Mouse (Mus musculus) adrenal gland, postnatal 25 days (tissue): ENCODE results near the gene Tmem189. TPM values are rescaled to one million over a fixed set of nuclear protein-coding genes. Genes with fewer than 3 reads are reported as not detected.

ENCODE experiments used
- DNase-seq: peaks from one replicate; pipeline ENCODE4 v3.0.0; 2021; ENCODE audit warnings: mixed read lengths
- long read RNA-seq: library from polyadenylated mRNA; stranded (forward); transcript quantifications from one replicate; pipeline ENCODE4 v2.0.0, GENCODE M21; 2021
- total RNA-seq: library from RNA; stranded (reverse); gene quantifications from 2 replicates; pipeline ENCODE4 v1.2.3, GENCODE M21; 2021

Tmem189 gene
- total RNA-seq, result 37.4 and 40.5 TPM in 2 replicates
- long read RNA-seq, transcript Tmem189-201 (6 exons, 2,329 nt), result major isoform, 34 of 42 reads
- long read RNA-seq, partial matches to known transcripts, result 5 of 42 reads
- long read RNA-seq, other reads (novel, unspliced or antisense), result 3 of 42 reads

GRCm38 (mm10) chr2:167689501-167690218 lies at the start of gene Tmem189:
Gene Tmem189, minus strand, starts transcription at chr2:167689822.
- DNase-seq, result peak; percentile 59

GRCm38 (mm10) chr2:167739030-167739429 lies 49.4 kb upstream of the Tmem189 start:
- DNase-seq, result no peak

DNA sequence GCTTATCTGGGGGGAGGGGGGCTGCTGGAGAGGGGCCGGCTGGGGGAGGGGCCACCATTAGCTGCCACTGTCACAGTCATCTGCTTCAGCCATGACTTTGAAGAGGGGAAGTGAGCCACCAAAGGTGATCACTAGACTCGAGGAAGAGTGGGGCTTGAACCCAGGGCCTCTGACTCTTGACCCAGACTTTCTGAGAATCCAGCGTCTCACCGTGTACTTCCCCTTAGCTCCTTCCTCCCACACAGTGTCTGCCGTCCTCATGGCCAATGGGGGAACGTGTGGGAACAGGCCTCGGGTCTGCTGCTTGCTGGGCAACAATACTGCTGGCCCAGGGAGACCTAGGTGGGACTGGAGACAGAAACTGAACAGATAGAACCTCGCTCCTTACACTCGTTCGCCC lies 45.2 kb upstream of the Tmem189 start:
- no peak for DNase-seq

DNA sequence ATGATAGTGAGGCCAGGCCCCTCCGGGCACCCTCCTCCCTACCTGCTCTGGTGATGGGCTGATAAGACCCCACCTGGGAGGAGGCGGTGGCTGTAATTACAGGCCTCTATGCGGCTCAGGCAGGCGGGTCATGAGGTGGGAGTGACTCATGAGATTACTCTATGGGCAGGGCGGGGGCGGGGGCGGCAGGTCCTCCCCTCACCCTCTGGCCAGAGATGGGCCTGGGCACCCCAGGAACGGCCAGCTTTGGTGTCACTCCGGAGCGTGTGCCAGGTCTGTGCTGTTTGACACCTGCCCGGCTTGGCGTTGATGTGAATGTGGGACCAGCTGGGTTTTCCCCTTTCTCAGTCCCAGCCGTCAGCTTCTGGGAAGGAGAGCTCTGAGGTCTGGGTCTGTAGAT lies 41.5 kb upstream of the Tmem189 start:
- no peak for DNase-seq

GRCm38 (mm10) chr2:167730036-167730435 lies 40.4 kb upstream of the Tmem189 start:
- DNase-seq, result no peak

GRCm38 (mm10) chr2:167727161-167727560 lies 37.5 kb upstream of the Tmem189 start:
- peak; percentile 49 for DNase-seq

- no peak for DNase-seq
Measured at GRCm38 (mm10) chr2:167725879-167726278, 36.3 kb upstream of the Tmem189 start.

GRCm38 (mm10) chr2:167723589-167724206 lies 34.1 kb upstream of the Tmem189 start:
- no peak for DNase-seq

- no peak for DNase-seq
Measured at GRCm38 (mm10) chr2:167722538-167722937, 32.9 kb upstream of the Tmem189 start.

DNA sequence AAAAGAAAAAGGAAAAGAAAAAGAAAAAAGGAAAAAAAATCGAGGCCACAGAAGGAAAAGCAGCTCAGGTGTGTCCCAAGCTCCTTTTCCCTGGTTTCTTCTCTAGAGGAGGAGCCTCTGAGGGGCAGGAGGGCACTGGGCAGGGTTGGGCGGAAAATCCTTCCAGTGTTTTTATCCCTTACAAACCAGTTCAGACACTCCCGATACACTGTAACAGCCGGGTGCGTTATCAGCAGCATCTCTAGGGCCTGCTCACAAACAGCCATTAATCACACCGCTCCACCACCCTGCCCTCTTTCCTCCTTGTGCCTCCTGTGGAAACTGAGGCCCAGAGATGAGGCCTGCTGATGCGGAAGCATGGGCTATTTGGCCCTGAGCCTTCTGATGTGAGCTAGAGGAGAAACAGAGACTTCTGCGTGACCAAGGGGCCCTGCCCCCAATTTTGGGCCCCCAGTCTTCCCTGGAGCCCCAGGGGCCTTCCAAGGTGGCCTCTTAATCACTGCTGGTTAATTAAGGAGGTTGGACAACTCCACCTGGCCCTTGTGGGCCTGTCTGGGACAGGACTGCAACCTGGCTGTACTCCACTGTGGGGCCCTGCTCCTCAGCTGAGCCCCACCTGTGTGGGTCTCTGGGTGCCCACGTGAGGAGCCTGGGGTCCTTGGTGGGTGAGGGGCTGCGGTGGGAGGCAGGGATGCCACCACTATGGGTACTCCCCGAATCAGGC lies 31.7 kb upstream of the Tmem189 start:
- DNase-seq, result no peak

DNA sequence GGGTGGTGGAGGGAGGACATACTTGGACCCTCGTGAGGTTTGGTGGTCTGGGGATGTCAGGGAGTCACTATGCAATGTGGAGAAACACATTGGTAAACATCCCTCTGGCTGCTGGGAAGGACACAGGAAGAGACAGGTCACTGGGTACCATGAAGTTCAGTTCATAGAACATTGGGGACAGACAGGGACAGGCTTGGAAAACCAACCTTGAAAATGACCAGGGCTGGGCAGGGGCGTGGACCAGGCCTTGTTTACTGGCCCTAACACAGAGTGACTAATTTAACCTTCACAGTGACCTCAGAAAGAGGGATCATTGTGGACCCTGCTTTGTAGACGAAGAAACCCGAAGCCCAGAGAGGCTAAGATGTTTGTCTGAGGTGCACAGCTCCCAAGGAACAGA lies 29.9 kb upstream of the Tmem189 start:
- no peak for DNase-seq

- DNase-seq, result no peak
Measured at GRCm38 (mm10) chr2:167717208-167717607, 27.6 kb upstream of the Tmem189 start.

- no peak for DNase-seq
Measured at GRCm38 (mm10) chr2:167715008-167715407, 25.4 kb upstream of the Tmem189 start.

DNA sequence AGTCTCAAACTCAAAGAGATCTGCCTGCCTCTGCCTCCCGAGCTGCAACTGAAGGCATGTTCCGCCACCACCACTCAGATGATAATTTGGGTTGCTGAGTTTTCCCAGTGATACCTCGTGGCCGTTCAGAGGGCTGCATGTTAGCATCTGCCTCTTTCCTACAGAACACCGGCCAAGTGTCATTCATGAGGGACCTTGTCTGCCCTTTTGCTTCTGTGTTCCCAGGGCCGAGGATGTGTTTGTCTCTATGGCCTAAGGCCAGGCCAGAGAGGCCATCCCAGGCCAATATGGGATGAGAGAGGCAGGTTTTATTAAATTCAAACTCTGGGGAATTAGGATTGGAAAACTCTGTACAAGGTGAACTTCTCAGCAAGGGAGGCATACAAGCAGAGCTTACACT lies 24.7 kb upstream of the Tmem189 start:
- DNase-seq, result no peak

- DNase-seq, result no peak
Measured at GRCm38 (mm10) chr2:167712872-167713821, 23.5 kb upstream of the Tmem189 start.

GRCm38 (mm10) chr2:167710574-167710973 lies 21.0 kb upstream of the Tmem189 start:
- no peak for DNase-seq

GRCm38 (mm10) chr2:167709969-167710368 lies 20.3 kb upstream of the Tmem189 start:
- no peak for DNase-seq

DNA sequence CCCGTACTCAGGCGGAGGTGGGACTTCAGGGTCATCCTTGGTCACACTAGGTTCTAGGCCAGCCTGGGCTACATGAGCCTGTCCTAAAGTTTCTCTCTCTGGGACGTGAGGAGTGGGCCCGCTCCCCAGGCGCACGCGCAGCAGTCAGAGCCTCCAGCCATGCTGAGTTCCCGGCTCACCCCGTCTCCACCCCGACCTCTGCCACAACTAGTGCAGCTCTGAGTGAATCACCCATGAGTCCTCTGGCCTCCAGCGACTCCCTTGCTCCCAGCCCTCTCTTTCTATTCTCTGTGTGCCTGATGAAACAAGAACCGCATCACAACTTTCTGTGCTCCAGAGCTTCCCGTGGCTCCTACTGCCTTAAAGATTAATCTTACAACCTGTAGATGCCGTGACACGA lies 18.8 kb upstream of the Tmem189 start:
- DNase-seq, result peak; percentile 50

DNA sequence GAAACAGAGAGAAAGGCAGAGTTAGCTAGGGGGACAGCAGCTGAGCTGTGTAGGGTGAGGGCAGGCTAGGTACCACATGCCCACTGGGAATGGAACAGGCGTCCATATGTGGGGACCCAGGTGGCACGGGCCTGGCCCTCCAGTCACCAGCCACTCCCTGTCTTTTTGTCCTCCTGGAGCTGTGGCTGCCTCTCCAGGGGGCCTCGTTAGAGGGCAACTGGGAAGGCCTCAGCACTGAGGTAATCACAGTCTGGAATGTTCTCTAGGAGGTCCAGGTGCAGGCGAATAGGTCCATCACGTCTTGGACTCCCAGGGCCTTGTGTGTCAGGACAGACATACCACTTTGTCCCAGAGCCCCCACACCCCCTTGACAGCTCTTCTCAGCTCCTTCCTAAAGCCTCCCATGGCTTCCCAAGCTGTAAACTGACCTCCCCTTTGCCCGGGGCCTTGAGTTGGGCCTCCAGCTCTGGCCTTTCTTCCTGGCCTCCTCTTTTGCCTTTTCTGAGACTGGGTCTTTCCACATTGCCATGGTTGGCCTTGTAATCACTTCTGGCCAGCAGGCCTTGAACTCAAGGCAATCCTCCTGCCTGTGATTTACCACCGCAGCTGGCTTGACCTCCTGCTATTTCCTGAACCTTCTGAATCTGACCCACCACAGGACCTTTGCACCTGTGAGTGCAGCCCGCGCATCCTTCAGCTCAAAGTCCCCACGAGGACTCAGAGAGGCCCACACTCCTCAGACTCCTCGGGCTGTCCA lies 16.7 kb upstream of the Tmem189 start:
- no peak for DNase-seq

DNA sequence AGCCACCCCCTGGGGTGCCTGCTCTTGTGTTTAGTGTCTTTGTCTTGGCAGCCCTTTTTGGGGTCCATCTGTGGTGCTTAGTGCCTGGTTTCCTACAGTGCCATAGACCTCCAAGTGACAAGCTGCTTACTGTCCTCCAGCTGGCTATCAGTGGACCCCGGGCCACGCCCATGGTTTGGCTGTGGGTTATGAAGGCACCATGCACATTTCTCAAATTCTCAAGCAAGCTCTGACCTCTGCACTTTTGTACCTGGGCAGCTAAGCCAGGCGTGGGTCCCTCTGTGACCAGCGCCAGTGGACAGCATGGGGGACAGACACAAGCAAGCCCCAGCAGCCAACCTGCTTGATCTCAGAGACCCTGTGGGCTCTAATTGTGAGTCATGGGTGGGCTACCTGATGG lies 14.8 kb upstream of the Tmem189 start:
- DNase-seq, result no peak

DNA sequence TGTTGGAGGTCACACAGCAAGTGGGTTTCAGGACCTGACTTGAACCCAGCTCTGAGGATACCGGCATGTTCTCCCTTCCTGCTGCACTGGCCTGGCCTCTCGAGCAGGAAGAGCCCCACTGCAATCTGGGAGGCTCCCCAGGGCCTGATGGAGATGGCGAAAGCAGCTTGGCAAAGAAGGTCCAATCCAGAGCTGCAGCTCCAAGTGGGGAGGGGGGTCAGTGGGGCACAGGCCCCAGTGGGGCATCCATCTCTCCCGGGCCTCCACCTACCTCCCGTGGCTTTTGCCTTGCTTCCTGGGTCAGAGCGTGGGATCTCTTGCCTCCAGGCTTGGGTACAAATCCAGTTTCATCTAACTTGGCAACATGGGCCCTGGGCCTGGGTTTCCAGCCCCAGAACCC lies 12.5 kb upstream of the Tmem189 start:
- peak; percentile 45 for DNase-seq
